Mouse (Mus musculus) MEL (cell line): ENCODE data around the gene Mrto4.

Experiments used
- CTCF ChIP-seq, 3 experiments: IDR thresholded peaks in 2 of 3; conservative IDR thresholded peaks in 1 of 3; 2 replicates each; pipeline ENCODE4 v1.5.1; 2011 to 2012; ENCODE audit warnings: low read length in 3 of 3, low read depth in 2 of 3, mild to moderate bottlenecking in 2 of 3, improper control_type of control experiment in 1 of 3, inconsistent platforms in 1 of 3, mixed read lengths in 1 of 3, moderate library complexity in 1 of 3; ENCODE audit not compliant: control insufficient read depth in 1 of 3, insufficient read depth in 1 of 3, poor library complexity in 1 of 3, severe bottlenecking in 1 of 3
- ELF1 ChIP-seq: IDR thresholded peaks from 2 replicates; pipeline ENCODE4 v1.6.1; 2014; ENCODE audit warnings: low read depth, mild to moderate bottlenecking, inconsistent platforms, low read length, improper control_type of control experiment, moderate library complexity
- KAT2A ChIP-seq: conservative IDR thresholded peaks from 2 replicates; pipeline ENCODE4 v1.6.1; 2012; ENCODE audit warnings: low read depth, low read length, improper control_type of control experiment, inconsistent platforms
- MXI1 ChIP-seq: IDR thresholded peaks from 2 replicates; pipeline ENCODE4 v1.6.1; 2011; ENCODE audit warnings: mild to moderate bottlenecking, low read depth, low read length, improper control_type of control experiment
- POLR2A ChIP-seq, 2 experiments: IDR thresholded peaks; 2 replicates each; pipeline ENCODE4 v1.6.1; 2011 to 2012; ENCODE audit warnings: low read length in 2 of 2, mild to moderate bottlenecking in 2 of 2, control low read depth in 1 of 2, improper control_type of control experiment in 1 of 2, low read depth in 1 of 2, moderate library complexity in 1 of 2; ENCODE audit not compliant: control insufficient read depth in 1 of 2, insufficient read depth in 1 of 2, poor library complexity in 1 of 2
- POLR2AphosphoS5 ChIP-seq: IDR thresholded peaks from 2 replicates; pipeline ENCODE4 v1.6.1; 2012; ENCODE audit warnings: low read depth, borderline replicate concordance, mild to moderate bottlenecking, inconsistent platforms, low read length, moderate library complexity, mixed read lengths
- ZKSCAN1 ChIP-seq: IDR thresholded peaks from 2 replicates; pipeline ENCODE4 v1.6.1; 2012; ENCODE audit warnings: low read depth, mild to moderate bottlenecking, inconsistent platforms, low read length, improper control_type of control experiment, moderate library complexity

DNA sequence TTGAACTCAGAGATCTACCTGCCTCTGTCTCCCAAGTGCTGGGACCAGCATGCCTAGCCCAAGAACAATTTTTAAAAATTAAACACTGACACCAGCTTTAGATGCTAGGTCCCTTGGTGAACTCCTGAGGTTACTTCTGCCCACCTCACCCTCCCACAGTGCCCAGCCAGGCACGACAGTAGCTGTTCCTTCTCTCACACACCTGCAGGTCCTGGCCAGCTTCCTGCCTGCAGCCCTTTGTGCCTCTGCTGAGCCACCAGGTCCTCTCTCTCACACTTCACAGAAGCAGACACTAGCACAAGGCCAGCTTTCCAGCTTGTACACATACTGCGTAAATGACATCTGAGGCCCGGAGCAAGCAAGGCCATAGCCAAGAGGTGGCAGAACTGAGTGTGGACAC is 46.9 kb downstream of the Mrto4 start:
- no peak for TF ChIP-seq ELF1
- no peak for TF ChIP-seq CTCF (IDR thresholded peaks at IDR 0.05 in 2 of 3, conservative IDR thresholded peaks at IDR 0.05 in 1 of 3; ENCODE audit: control insufficient read depth in 1 of 3, insufficient read depth in 1 of 3, low read depth in 2 of 3, low read length in 3 of 3, poor library complexity in 1 of 3, severe bottlenecking in 1 of 3)
- no peak for TF ChIP-seq POLR2AphosphoS5
- TF ChIP-seq KAT2A: no peak
- TF ChIP-seq POLR2A (IDR thresholded peaks at IDR 0.05; ENCODE audit: control insufficient read depth in 1 of 2, insufficient read depth in 1 of 2, low read depth in 1 of 2, low read length in 2 of 2, poor library complexity in 1 of 2): no peak
- TF ChIP-seq MXI1: no peak
- TF ChIP-seq ZKSCAN1: no peak
